Mouse (Mus musculus) stomach, embryonic 14.5 days (tissue): ENCODE results near the gene Vmn2r41. TPM values are rescaled to one million over a fixed set of nuclear protein-coding genes. Genes with fewer than 3 reads are reported as not detected.
"Not testable (repeated sequence)": the region's sequence is repeated elsewhere in the genome, so short reads cannot be mapped to it uniquely, and the experiment has no call there.

Experiments used
- ATAC-seq: fragments of 200-750 bp; cut with Nextera tagmentation; 2 replicates; pipeline ENCODE4 v1.8.0; 2017; ENCODE audit warnings: low read depth, moderate TSS enrichment; ENCODE audit not compliant: insufficient number of reproducible peaks, insufficient read depth, low FRiP score
- H3K27ac ChIP-seq: fragments of 300-500 bp; sonication (generic); 2 replicates; pipeline ENCODE4 v1.5.1; 2014; ENCODE audit warnings: mild to moderate bottlenecking, low read length, moderate library complexity, mixed read lengths
- H3K27me3 ChIP-seq: fragments of 300-500 bp; sonication (generic); 2 replicates; pipeline ENCODE4 v1.6.1; 2014; ENCODE audit warnings: low read length, control low read depth, mixed read lengths; ENCODE audit not compliant: control insufficient read depth, insufficient read depth
- H3K36me3 ChIP-seq: fragments of 300-500 bp; sonication (generic); 2 replicates; pipeline ENCODE4 v1.6.1; 2014; ENCODE audit warnings: mild to moderate bottlenecking, control low read depth, low read length, moderate library complexity, mixed read lengths; ENCODE audit not compliant: control insufficient read depth, insufficient read depth
- H3K4me1 ChIP-seq: fragments of 300-500 bp; sonication (generic); 2 replicates; pipeline ENCODE4 v1.6.1; 2014; ENCODE audit warnings: low read length, control low read depth, mixed read lengths; ENCODE audit not compliant: control insufficient read depth, insufficient read depth
- H3K4me2 ChIP-seq: fragments of 300-500 bp; sonication (generic); replicated peaks from 2 replicates; pipeline ENCODE4 v1.6.1; 2014; ENCODE audit warnings: low read depth, low read length, control low read depth
- H3K4me3 ChIP-seq: fragments of 300-500 bp; sonication (generic); 2 replicates; pipeline ENCODE4 v1.5.1; 2014; ENCODE audit warnings: low read depth, low read length, control low read depth
- H3K9ac ChIP-seq: fragments of 300-500 bp; sonication (generic); replicated peaks from 2 replicates; pipeline ENCODE4 v1.6.1; 2014; ENCODE audit warnings: low read depth, mild to moderate bottlenecking, control low read depth, low read length, moderate library complexity, mixed read lengths
- H3K9me3 ChIP-seq: fragments of 300-500 bp; sonication (generic); 2 replicates; pipeline ENCODE4 v1.6.1; 2016; ENCODE audit warnings: low read depth, low read length, control low read depth; ENCODE audit not compliant: control insufficient read depth
- WGBS: fragments of 180-500 bp; shearing (Covaris S2); extraction: QIAGEN DNeasy Blood & Tissue Kit; methylation state at CpG from one replicate; pipeline ENCODE4 v1.1.7; 2014; 5-methylcytosine and 5-hydroxymethylcytosine counted together
- polyA plus RNA-seq: library from polyadenylated mRNA; unstranded; fragments of >200 nt; fragmentation: Nextera tagmentation; extraction: Ambion mirVana; gene quantifications from 2 replicates; pipeline ENCODE4 v1.2.1, GENCODE M21; 2014

Vmn2r41 gene
- not detected in 2 replicates for polyA plus RNA-seq

DNA sequence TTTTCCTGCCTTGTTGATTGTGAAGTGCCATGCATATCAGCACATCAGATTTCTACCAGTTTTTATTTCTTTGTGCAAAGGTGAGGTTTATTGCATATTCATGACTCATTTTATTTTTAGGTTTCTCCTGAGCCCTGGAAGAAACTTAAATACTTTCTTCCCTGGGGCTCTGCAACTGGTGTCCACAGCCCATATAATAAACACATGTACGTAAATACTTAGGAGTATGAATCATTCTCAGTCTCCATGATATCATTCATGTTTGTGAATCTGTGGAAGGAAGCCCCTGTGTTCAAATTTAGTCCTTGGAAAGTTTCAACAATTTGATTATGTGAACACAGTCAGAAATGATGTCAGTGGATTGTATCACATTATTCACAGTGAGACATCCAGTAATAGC is at the start of gene Vmn2r41:
TSS of gene Vmn2r41 (minus strand) at position 101 of the 400 bp plus-strand sequence.
- not testable (repeated sequence) for ATAC-seq, H3K4me2 ChIP-seq, H3K4me1 ChIP-seq, H3K9me3 ChIP-seq, H3K27ac ChIP-seq, H3K4me3 ChIP-seq, H3K36me3 ChIP-seq, H3K27me3 ChIP-seq, H3K9ac ChIP-seq
- no CpG with 5 or more reads among the region's 1 CpGs for WGBS

DNA sequence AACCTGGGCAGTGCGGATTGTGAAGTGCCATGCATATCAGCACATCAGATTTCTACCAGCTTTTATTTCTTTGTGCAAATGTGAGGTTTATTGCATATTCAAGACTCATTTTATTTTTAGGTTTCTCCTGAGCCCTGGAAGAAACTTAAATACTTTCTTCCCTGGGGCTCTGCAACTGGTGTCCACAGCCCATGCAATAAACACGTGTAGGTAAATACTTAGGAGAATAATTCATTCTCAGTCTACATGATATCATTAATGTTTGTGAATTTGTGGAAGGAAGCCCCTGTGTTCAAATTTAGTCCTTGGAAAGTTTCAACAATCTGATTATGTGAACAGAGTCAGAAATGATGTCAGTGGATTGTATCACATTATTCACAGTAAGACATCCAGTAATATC is 38.8 kb upstream of the Vmn2r41 start, which contains the start of gene Vmn2r42:
TSS of gene Vmn2r42 (minus strand) at position 101 of the 400 bp plus-strand sequence.
- H3K4me1 ChIP-seq, H3K4me2 ChIP-seq, ATAC-seq, H3K27ac ChIP-seq, H3K4me3 ChIP-seq, H3K9ac ChIP-seq, H3K27me3 ChIP-seq, H3K9me3 ChIP-seq, H3K36me3 ChIP-seq: not testable (repeated sequence)
- no CpG with 5 or more reads among the region's 2 CpGs for WGBS

DNA sequence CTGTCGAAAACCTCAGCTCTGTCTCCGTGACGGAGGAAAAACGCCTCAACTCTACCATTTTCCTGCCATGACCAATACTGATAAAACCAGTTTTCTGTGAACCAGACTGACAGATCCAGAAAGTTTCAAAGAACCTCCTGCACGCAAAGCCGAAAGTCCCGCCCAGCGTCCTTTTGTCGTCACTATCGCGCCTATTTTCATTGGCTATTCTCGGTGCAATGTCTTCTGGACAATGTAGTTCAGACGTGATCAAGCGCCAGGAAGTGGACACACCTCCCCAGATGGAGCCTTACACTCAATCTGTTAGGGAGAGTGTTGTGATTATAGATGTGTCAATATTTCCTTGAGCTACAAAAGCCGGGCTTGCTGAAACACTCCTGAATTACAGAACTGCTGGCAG is 68.6 kb downstream of the Vmn2r41 start:
- not testable (repeated sequence) for H3K9me3 ChIP-seq, H3K36me3 ChIP-seq, H3K27me3 ChIP-seq, H3K27ac ChIP-seq, H3K9ac ChIP-seq, ATAC-seq, H3K4me3 ChIP-seq, H3K4me2 ChIP-seq, H3K4me1 ChIP-seq
- WGBS: 37% methylated on average over 11 of the region's 15 CpGs

Other genes with a start within 250 kb of the Vmn2r41 start
- gene Vmn2r42, start 38.7 kb upstream of the Vmn2r41 start, polyA plus RNA-seq: not detected in 2 replicates
- gene Vmn2r43, start 98.9 kb upstream of the Vmn2r41 start, polyA plus RNA-seq: not detected in 2 replicates
- not detected in 2 replicates for gene Vmn2r44, start 221.7 kb upstream of the Vmn2r41 start, polyA plus RNA-seq